Mouse (Mus musculus) heart, embryonic 13.5 days (tissue): ENCODE results near the gene Comt. TPM values are rescaled to one million over a fixed set of nuclear protein-coding genes. Genes with fewer than 3 reads are reported as not detected.

Experiments used
- ATAC-seq: fragments of 200-750 bp; cut with Nextera tagmentation; 2 replicates; pipeline ENCODE4 v1.8.0; 2017; ENCODE audit warnings: moderate TSS enrichment; ENCODE audit not compliant: insufficient number of reproducible peaks, low FRiP score, low TSS enrichment; ENCODE audit errors: extremely low read depth
- H3K27ac ChIP-seq: fragments of 300-500 bp; sonication (generic); replicated peaks from 2 replicates; pipeline ENCODE4 v1.5.1; 2015; ENCODE audit warnings: moderate library complexity, mild to moderate bottlenecking, inconsistent platforms
- H3K27me3 ChIP-seq: fragments of 300-500 bp; sonication (generic); replicated peaks from 2 replicates; pipeline ENCODE4 v1.6.1; 2015; ENCODE audit warnings: mild to moderate bottlenecking, inconsistent platforms
- H3K36me3 ChIP-seq: fragments of 300-500 bp; sonication (generic); 2 replicates; pipeline ENCODE4 v1.6.1; 2015; ENCODE audit warnings: mild to moderate bottlenecking, inconsistent platforms
- H3K4me1 ChIP-seq: fragments of 300-500 bp; sonication (generic); 2 replicates; pipeline ENCODE4 v1.6.1; 2015; ENCODE audit warnings: inconsistent platforms
- H3K4me2 ChIP-seq: fragments of 300-500 bp; sonication (generic); 2 replicates; pipeline ENCODE4 v1.6.1; 2015; ENCODE audit warnings: inconsistent platforms, mild to moderate bottlenecking, moderate library complexity
- H3K4me3 ChIP-seq: fragments of 300-500 bp; sonication (generic); 2 replicates; pipeline ENCODE4 v1.5.1; 2015; ENCODE audit warnings: moderate library complexity, mild to moderate bottlenecking, inconsistent platforms
- H3K9ac ChIP-seq: fragments of 300-500 bp; sonication (generic); 2 replicates; pipeline ENCODE4 v1.6.1; 2015; ENCODE audit warnings: inconsistent platforms, mild to moderate bottlenecking, moderate library complexity
- H3K9me3 ChIP-seq: fragments of 300-500 bp; sonication (generic); 2 replicates; pipeline ENCODE4 v1.6.1; 2016; ENCODE audit warnings: inconsistent platforms
- WGBS: fragments of 180-500 bp; shearing (Covaris S2); methylation state at CpG from one replicate; pipeline ENCODE4 v1.1.7; 2015; ENCODE audit warnings: mixed read lengths; 5-methylcytosine and 5-hydroxymethylcytosine counted together
- polyA plus RNA-seq: library from polyadenylated mRNA; unstranded; fragments of >200 nt; fragmentation: Nextera tagmentation; extraction: Ambion mirVana; gene quantifications from 2 replicates; pipeline ENCODE4 v1.2.1, GENCODE M21; 2015

The Comt gene
- polyA plus RNA-seq, 1 experiment from 2014 or later = 101 TPM

DNA sequence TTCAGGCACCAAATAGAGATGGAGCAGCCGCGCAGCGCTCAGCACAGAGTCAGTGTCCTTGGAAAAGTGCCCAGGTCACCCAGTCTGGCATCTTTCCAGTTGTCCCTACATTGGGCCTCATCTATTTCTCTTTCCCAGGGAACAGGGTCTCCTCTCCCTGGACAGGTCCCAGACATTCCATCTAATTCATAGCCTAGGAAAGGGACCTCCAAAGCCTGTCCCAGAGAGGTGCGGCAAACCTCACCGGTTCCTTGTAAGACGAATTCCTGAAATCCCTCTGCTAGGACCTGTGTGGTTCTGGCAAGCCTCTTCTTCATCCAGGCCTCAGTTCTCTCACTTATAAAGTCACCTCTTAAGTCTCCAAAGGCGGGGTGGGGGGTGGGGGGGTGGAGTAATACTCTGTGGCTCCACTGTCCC lies 31.0 kb downstream of the Comt start:
- no peaks in the 10 kb centered on the region for H3K9me3 ChIP-seq
- peak; percentile 45; the same call in 1 of the 2 replicates for ATAC-seq
- no peaks in the 10 kb centered on the region for H3K27me3 ChIP-seq
- H3K4me1 ChIP-seq = peaks cover 63% of the 10 kb centered on the region
- peaks cover 38% of the 10 kb centered on the region for H3K36me3 ChIP-seq
- H3K4me2 ChIP-seq = peak overlapping the region; percentile 90
- peak overlapping the region; percentile 71 for H3K9ac ChIP-seq
- 0 out of 2 replicates have a peak overlapping the region, but pooled peaks have one; percentile 14 for H3K4me3 ChIP-seq
- H3K27ac ChIP-seq = peak overlapping the region; percentile 98
- WGBS = 19% methylated on average over 6 of the region's 7 CpGs

DNA sequence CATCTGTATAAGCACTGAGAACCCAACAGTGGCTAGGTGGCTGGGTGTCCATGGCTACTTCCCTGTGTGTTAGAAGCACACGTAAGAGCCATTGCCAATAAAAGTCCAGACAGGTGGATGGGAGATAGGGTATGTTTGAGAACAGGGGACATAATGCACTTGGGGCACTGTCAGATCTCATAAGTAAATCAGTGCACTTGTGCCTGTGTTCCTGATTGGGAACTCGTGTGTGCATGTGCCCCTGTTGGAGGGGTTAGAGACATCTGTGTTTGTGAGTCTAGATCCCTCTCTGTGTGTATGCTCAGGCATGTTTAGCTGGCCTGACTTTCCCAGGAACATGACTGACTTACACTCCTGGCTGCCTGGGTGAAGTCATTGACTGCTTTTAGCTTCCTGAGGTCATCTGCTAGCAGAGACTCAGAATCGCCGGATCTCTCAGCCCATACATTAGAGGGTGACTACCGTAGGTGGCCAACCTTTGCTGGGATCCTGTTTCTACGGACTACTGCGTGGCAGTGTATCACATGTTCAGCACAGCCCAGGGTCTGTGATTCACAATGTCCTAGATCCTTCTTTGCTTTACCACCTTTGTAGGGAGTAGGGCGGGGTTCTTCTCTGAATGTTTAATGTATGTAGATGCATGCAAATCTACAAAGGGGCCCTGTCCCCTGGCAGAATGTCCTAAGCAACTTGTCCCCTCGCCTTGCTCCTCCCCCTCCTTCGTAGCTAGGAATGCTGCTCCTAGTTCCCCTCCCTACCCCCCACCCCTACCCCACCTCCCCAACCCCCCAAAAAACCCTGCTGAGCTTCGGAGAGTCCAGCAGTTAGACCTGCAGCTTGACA lies 31.7 kb downstream of the Comt start:
- Histone ChIP-seq H3K27ac (peak overlapping the region; percentile 98), H3K9ac (peak overlapping the region; percentile 76), H3K27me3 (no peaks in the 10 kb centered on the region), H3K4me1 (peaks cover 56% of the 10 kb centered on the region), H3K4me3 (0 out of 2 replicates have a peak overlapping the region, but pooled peaks have one; percentile 20), H3K9me3 (no peaks in the 10 kb centered on the region), H3K36me3 (peaks cover 33% of the 10 kb centered on the region), H3K4me2 (peak overlapping the region; percentile 90)
- ATAC-seq = no peak
- WGBS = 19% methylated on average over 11 of the region's 11 CpGs

GRCm38 (mm10) chr16:18394056-18394455 lies 32.6 kb downstream of the Comt start:
- Histone ChIP-seq H3K4me3 (0 out of 2 replicates have a peak overlapping the region, but pooled peaks have one; percentile 59), H3K9ac (peak overlapping the region; percentile 83)
- WGBS = 70% methylated on average over 3 of the region's 3 CpGs

GRCm38 (mm10) chr16:18393595-18393994 lies 33.1 kb downstream of the Comt start:
- Histone ChIP-seq H3K4me1 (peaks cover 53% of the 10 kb centered on the region), H3K4me2 (peak overlapping the region; percentile 90), H3K36me3 (peaks cover 19% of the 10 kb centered on the region), H3K27me3 (no peaks in the 10 kb centered on the region), H3K9ac (peak overlapping the region; percentile 83), H3K27ac (peak overlapping the region; percentile 98), H3K4me3 (peak overlapping the region; percentile 59), H3K9me3 (no peaks in the 10 kb centered on the region)
- ATAC-seq = no peak
- 56% methylated on average over 5 of the region's 5 CpGs for WGBS

More at GRCm38 (mm10) chr16:18394056-18394455, 32.6 kb downstream of the Comt start:
- Histone ChIP-seq H3K27me3 (no peaks in the 10 kb centered on the region), H3K27ac (peak overlapping the region; percentile 98), H3K4me1 (peaks cover 50% of the 10 kb centered on the region), H3K9me3 (no peaks in the 10 kb centered on the region), H3K36me3 (peaks cover 23% of the 10 kb centered on the region), H3K4me2 (peak overlapping the region; percentile 90)
- ATAC-seq = no peak

GRCm38 (mm10) chr16:18392469-18393426 lies 33.9 kb downstream of the Comt start:
- H3K9me3 ChIP-seq = no peaks in the 10 kb centered on the region
- H3K27me3 ChIP-seq = no peaks in the 10 kb centered on the region
- H3K4me3 ChIP-seq = peak overlapping the region; percentile 59
- peak; percentile 73 for ATAC-seq
- peaks cover 10% of the 10 kb centered on the region for H3K36me3 ChIP-seq
- H3K4me1 ChIP-seq = peaks cover 61% of the 10 kb centered on the region
- peak overlapping the region; percentile 98 for H3K27ac ChIP-seq
- H3K4me2 ChIP-seq = peak overlapping the region; percentile 90
- peak overlapping the region; percentile 83 for H3K9ac ChIP-seq
- under 1% methylated on average over 63 of the region's 63 CpGs for WGBS

DNA sequence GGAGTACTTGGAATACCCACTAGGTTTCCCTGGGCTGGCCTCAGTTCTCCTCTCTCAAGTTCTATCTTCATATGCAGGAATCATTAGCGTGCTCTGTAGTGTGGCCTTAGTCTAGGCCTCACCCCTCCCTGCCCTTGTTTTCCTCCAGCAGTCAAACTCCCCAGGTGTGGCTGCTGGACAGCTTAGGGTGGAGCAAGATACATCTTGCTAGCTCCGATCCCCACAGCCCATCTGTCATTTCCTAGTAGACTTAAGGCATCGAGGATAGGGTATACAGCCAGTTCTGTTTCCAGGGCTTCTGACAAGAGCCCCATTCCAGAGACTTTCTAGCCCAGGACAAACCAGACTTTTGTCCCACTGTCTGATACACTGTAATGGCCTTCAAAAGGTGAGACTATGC lies 34.9 kb downstream of the Comt start:
- peaks cover 67% of the 10 kb centered on the region for H3K4me1 ChIP-seq
- no peak overlapping the region for H3K4me2 ChIP-seq
- no peaks in the 10 kb centered on the region for H3K9me3 ChIP-seq
- 0 out of 2 replicates have a peak overlapping the region, but pooled peaks have one; percentile 83 for H3K9ac ChIP-seq
- no peak overlapping the region for H3K27ac ChIP-seq
- H3K4me3 ChIP-seq = no peak overlapping the region
- 87% methylated on average over 3 of the region's 3 CpGs for WGBS
- ATAC-seq = no peak
- no peaks in the 10 kb centered on the region for H3K27me3 ChIP-seq
- H3K36me3 ChIP-seq = no peaks in the 10 kb centered on the region

DNA sequence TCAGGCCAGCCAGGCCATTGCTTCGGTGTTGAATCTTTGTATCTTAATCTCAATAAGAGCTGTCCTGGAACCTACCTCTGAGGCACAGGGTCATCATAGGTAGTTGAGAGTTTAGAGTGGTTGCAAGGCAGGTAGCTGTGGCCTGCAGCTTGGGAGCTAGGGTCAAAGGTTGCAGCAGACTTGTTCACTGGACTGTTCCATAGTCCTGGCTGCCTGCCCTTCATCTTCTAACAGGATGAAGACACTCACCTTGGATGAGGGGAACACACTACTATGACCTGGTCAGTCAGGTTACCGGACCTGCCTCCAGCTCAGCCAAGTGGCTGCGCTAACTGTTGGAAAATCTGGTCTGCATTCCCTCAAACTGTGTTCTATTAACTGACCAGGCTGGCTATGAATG lies 35.5 kb downstream of the Comt start:
- WGBS = 87% methylated on average over 3 of the region's 3 CpGs
- no peak for ATAC-seq
- peaks cover 61% of the 10 kb centered on the region for H3K4me1 ChIP-seq

GRCm38 (mm10) chr16:18390399-18390798 lies 36.3 kb downstream of the Comt start:
- Histone ChIP-seq H3K4me1 (peaks cover 55% of the 10 kb centered on the region), H3K27me3 (no peaks in the 10 kb centered on the region), H3K4me3 (no peak overlapping the region), H3K9ac (no peak overlapping the region), H3K27ac (no peak overlapping the region), H3K36me3 (no peaks in the 10 kb centered on the region), H3K9me3 (no peaks in the 10 kb centered on the region), H3K4me2 (no peak overlapping the region)
- 69% methylated on average over 6 of the region's 6 CpGs for WGBS
- ATAC-seq = no peak

More for the DNA sequence above, 35.5 kb downstream of the Comt start:
- Histone ChIP-seq H3K9ac (no peak overlapping the region), H3K4me3 (no peak overlapping the region), H3K27ac (no peak overlapping the region), H3K9me3 (no peaks in the 10 kb centered on the region), H3K36me3 (no peaks in the 10 kb centered on the region), H3K4me2 (no peak overlapping the region), H3K27me3 (no peaks in the 10 kb centered on the region)

DNA sequence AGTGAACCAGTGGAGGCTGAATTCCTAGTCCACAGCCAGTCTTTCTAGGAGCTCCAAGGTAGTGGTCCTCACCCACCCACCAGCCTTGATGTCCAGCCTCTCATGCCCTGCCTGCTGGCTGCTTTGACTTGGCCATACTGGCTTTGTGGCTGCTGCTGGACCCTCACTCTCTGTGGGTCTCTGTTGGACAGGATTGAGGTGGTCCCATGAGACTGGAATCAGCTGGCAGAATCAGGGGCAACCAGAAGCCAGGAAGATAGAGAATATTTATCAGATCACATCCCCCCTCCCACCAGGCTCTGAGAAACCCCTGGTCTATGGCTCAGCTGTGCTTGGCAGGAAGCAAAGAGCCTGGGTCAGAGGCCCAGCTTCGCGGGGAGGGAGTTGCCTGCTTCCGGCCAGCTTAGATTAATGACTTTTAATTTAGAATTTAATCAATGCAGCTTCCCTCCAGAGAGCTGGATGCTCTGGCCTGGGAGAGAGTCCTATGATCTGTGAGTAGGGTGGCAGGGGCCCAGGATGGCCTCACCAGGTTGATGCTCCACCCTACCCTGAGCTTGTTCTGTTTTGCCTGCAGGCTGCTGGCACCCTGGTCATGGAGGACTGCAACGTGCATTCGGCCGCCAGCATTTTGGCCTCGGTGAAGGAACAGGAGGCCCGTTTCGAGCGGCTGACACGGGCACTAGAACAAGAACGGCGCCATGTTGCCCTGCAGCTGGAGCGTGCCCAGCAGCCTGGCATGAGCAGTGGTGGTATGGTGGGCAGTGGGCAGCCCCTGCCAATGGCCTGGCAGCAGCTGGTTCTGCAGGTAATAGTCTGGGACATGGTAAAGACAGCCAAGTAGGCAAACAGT lies 37.8 kb downstream of the Comt start:
- peaks cover 41% of the 10 kb centered on the region for H3K4me1 ChIP-seq
- no peak for ATAC-seq
- no peaks in the 10 kb centered on the region for H3K9me3 ChIP-seq
- peak overlapping the region; percentile 45; the same call in 1 of the 2 replicates for H3K27ac ChIP-seq
- H3K27me3 ChIP-seq = no peaks in the 10 kb centered on the region
- peak overlapping the region; percentile 53 for H3K9ac ChIP-seq
- no peak overlapping the region for H3K4me2 ChIP-seq
- H3K4me3 ChIP-seq = no peak overlapping the region
- no peaks in the 10 kb centered on the region for H3K36me3 ChIP-seq
- WGBS = 83% methylated on average over 14 of the region's 14 CpGs

DNA sequence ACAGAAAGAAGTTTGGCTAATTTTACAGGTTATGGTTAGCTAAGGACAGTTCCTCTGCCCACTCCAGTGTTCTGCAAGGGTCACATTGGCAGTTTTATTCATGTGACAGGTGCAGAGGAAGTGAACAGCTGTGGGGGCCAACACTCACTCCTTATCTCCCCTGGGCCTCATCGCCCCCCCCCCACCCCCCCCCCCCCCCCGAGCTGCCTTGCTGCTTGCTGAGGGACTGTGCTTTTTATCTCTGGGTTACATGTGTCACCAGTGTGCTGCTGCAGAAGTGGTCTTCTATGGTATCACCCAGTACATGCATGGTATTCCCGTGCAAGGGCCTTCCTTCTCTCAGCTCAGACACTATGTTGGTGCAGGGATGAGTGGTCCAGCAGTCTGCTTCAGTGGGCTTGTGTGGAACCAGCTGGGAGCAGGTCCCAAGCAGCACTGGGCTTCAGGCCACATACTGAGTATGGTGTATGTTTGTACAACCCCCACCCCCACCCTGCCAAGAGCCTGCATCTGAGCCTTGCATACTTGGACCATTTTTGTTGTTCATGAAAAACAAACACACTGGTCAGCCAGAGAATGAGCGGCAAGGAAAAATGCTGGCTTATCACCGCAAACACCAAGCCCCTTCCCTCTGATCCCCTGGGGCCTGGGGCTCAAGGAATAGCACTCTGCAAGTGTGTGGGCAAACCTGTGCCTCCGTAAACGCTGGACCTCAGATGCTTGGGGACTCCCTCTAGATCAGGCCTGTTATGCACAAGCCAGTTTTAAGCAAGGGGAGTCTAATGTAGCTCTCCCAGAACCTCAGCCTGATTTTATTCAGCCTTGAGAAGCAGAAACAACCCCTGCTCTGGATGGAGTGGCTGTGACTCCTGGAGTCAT lies 38.7 kb downstream of the Comt start:
- peaks cover 41% of the 10 kb centered on the region for H3K4me1 ChIP-seq
- H3K27me3 ChIP-seq = no peaks in the 10 kb centered on the region
- no peak for ATAC-seq
- WGBS = 32% methylated on average over 5 of the region's 7 CpGs
- H3K9ac ChIP-seq = peak overlapping the region; percentile 53
- peak overlapping the region; percentile 6; the same call in 1 of the 2 replicates for H3K4me2 ChIP-seq
- H3K27ac ChIP-seq = peak overlapping the region; percentile 45
- H3K36me3 ChIP-seq = no peaks in the 10 kb centered on the region
- no peaks in the 10 kb centered on the region for H3K9me3 ChIP-seq
- H3K4me3 ChIP-seq = no peak overlapping the region
